Mouse (Mus musculus) liver, embryonic 15.5 days (tissue): ENCODE measurements around the gene Them5. TPM values are rescaled to one million over a fixed set of nuclear protein-coding genes. Genes with fewer than 3 reads are reported as not detected.

Experiments
- ATAC-seq: fragments of 200-750 bp; cut with Nextera tagmentation; 2 replicates; pipeline ENCODE4 v1.8.0; 2017; ENCODE audit warnings: moderate number of reproducible peaks, mild to moderate bottlenecking, moderate library complexity; ENCODE audit not compliant: insufficient read depth
- H3K27ac ChIP-seq: fragments of 300-500 bp; sonication (generic); replicated peaks from 2 replicates; pipeline ENCODE4 v1.5.1; 2015; ENCODE audit warnings: mild to moderate bottlenecking, inconsistent platforms
- H3K27me3 ChIP-seq: fragments of 300-500 bp; sonication (generic); 2 replicates; pipeline ENCODE4 v1.6.1; 2015; ENCODE audit warnings: mild to moderate bottlenecking, inconsistent platforms
- H3K36me3 ChIP-seq: fragments of 300-500 bp; sonication (generic); replicated peaks from 2 replicates; pipeline ENCODE4 v1.6.1; 2015; ENCODE audit warnings: moderate library complexity, mild to moderate bottlenecking, inconsistent platforms
- H3K4me1 ChIP-seq: fragments of 300-500 bp; sonication (generic); replicated peaks from 2 replicates; pipeline ENCODE4 v1.6.1; 2015; ENCODE audit warnings: inconsistent platforms
- H3K4me2 ChIP-seq: fragments of 300-500 bp; sonication (generic); 2 replicates; pipeline ENCODE4 v1.6.1; 2015; ENCODE audit warnings: moderate library complexity, mild to moderate bottlenecking, inconsistent platforms
- H3K4me3 ChIP-seq: fragments of 300-500 bp; sonication (generic); replicated peaks from 2 replicates; pipeline ENCODE4 v1.5.1; 2015; ENCODE audit warnings: mild to moderate bottlenecking, inconsistent platforms
- H3K9ac ChIP-seq: fragments of 300-500 bp; sonication (generic); 2 replicates; pipeline ENCODE4 v1.6.1; 2015; ENCODE audit warnings: moderate library complexity, mild to moderate bottlenecking, inconsistent platforms
- H3K9me3 ChIP-seq: fragments of 300-500 bp; sonication (generic); replicated peaks from 2 replicates; pipeline ENCODE4 v1.6.1; 2016; ENCODE audit warnings: inconsistent platforms
- WGBS: fragments of 180-500 bp; shearing (Covaris S2); methylation state at CpG from one replicate; pipeline ENCODE4 v1.1.7; 2015; ENCODE audit warnings: mixed read lengths; ENCODE audit not compliant: insufficient replicate concordance; 5-methylcytosine and 5-hydroxymethylcytosine counted together
- polyA plus RNA-seq: library from polyadenylated mRNA; unstranded; fragments of >200 nt; fragmentation: Nextera tagmentation; extraction: Ambion mirVana; gene quantifications from 2 replicates; pipeline ENCODE4 v1.2.1, GENCODE M21; 2015

The Them5 gene
- polyA plus RNA-seq, 1 experiment from 2014 or later = not detected

DNA sequence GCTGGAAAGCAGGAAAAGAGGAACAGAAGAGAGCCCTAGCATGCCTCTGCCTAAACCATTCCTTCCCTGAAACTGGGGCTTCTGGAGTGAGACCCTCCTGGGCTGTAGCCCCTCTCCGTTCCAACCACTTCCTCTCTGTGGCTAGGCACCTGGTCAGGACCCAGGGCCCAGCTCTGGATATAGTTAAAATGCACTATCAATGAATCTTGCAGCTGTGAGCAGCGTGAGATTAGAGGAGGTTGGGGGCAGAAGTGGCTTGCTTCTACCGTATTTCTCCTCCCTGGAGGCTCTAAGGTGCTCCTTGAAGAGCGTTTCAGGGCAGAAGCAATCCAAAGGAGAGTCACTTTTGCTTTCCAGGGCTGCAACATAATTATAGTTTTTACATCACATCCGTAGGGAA, 40.4 kb downstream of the Them5 start:
- Histone ChIP-seq H3K4me2 (no peak overlapping the region), H3K9me3 (no peaks in the 10 kb centered on the region), H3K4me1 (no peaks in the 10 kb centered on the region), H3K27ac (no peak overlapping the region), H3K36me3 (no peaks in the 10 kb centered on the region), H3K27me3 (no peaks in the 10 kb centered on the region), H3K4me3 (no peak overlapping the region), H3K9ac (no peak overlapping the region)
- ATAC-seq = no peak
- WGBS = 21% methylated on average over 5 of the region's 5 CpGs

DNA sequence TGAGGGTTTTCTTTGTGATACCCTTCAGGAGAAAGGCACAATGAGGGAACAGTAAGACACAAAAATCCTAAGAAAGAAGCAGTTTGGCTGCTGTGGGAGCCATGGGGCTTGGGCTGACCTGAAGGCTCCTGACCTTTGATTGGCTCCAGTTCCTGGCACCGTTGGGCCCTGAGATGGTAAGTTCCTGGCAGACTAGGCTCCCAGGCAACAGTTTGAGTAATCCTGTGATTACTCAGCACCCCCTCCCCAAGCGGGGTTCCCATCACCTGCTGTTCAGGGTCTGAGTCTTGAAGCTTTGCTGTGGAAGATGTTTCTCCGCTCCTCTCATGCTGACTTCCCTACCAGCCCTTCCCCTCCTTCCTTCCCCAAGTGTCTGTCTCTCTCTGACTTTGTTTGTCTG, 41.6 kb downstream of the Them5 start:
- Histone ChIP-seq H3K36me3 (no peaks in the 10 kb centered on the region), H3K9ac (no peak overlapping the region), H3K4me3 (no peak overlapping the region), H3K9me3 (no peaks in the 10 kb centered on the region), H3K27ac (no peak overlapping the region), H3K4me2 (no peak overlapping the region), H3K4me1 (no peaks in the 10 kb centered on the region), H3K27me3 (no peaks in the 10 kb centered on the region)
- no peak for ATAC-seq
- 51% methylated on average over 3 of the region's 3 CpGs for WGBS

DNA sequence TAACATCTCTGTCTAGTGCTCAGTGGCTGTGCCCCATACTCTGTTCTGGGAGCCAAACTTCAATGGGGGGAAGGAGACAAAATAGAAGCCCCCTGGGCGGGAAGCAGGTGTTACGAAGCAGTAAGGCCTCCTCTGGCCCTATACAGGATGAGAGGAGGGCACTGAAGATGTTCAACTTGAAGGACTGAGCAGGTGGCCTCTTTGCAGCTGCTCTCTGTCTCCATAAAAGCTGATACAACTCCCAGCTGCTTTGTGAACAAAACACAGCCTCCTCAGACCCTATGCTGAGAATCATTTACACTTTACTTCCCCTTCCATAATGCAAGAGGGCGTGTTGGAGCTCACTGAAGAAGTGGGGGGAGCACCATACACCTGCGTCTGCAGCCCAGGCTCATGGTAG, 44.8 kb downstream of the Them5 start:
- H3K4me1 ChIP-seq = no peaks in the 10 kb centered on the region
- 36% methylated on average over 4 of the region's 4 CpGs for WGBS

DNA sequence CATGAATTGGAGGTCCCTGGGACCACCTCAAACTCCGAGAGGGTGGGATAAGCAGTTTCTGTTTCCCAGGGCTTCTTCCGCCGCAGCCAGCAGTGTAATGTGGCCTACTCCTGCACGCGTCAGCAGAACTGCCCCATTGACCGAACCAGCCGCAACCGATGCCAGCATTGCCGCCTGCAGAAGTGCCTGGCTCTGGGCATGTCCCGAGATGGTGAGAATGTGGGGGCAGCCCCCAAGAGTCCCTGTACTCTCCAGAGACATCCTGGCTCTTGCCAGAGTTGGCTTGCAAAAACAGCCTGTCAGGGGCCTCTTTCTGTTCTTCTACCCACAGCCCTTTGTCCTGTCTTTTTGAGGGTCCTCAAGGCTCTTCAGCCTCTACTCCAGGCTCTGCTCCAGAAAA, 45.5 kb downstream of the Them5 start:
- Histone ChIP-seq H3K9ac (no peak overlapping the region), H3K27me3 (no peaks in the 10 kb centered on the region), H3K36me3 (no peaks in the 10 kb centered on the region), H3K9me3 (no peaks in the 10 kb centered on the region), H3K4me3 (no peak overlapping the region), H3K4me1 (no peaks in the 10 kb centered on the region), H3K4me2 (no peak overlapping the region), H3K27ac (no peak overlapping the region)
- 76% methylated on average over 10 of the region's 10 CpGs for WGBS
- no peak for ATAC-seq

More for the DNA sequence above, 44.8 kb downstream of the Them5 start:
- H3K4me2 ChIP-seq = no peak overlapping the region
- no peak overlapping the region for H3K4me3 ChIP-seq
- no peaks in the 10 kb centered on the region for H3K36me3 ChIP-seq
- ATAC-seq = no peak
- no peaks in the 10 kb centered on the region for H3K27me3 ChIP-seq
- H3K27ac ChIP-seq = no peak overlapping the region
- no peak overlapping the region for H3K9ac ChIP-seq
- no peaks in the 10 kb centered on the region for H3K9me3 ChIP-seq

DNA sequence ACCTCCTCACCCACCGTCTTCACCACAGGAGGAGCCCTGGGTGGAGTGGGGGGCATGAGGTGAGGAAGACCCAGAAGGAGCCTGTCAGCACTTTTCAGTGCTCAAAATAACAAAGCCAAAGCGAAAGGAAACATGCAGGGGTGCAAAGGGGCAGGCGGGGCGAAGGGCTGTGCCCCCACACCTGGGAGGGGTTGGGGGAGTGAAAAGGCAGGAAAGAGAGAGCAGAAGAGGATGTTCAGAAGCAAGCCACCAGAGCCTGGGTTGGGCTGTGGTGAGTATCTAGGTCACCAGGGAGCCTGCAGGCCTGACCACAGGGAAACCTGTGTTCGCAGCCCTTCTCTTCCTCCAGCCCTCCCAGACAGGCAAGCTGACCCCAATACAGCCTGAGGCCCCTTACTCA, 46.1 kb downstream of the Them5 start:
- no peak overlapping the region for H3K27ac ChIP-seq
- no peak overlapping the region for H3K9ac ChIP-seq
- 14% methylated on average over 5 of the region's 5 CpGs for WGBS
- H3K4me1 ChIP-seq = no peaks in the 10 kb centered on the region
- H3K4me2 ChIP-seq = no peak overlapping the region
- H3K36me3 ChIP-seq = no peaks in the 10 kb centered on the region
- H3K9me3 ChIP-seq = no peaks in the 10 kb centered on the region
- ATAC-seq = no peak
- H3K27me3 ChIP-seq = no peaks in the 10 kb centered on the region
- no peak overlapping the region for H3K4me3 ChIP-seq

DNA sequence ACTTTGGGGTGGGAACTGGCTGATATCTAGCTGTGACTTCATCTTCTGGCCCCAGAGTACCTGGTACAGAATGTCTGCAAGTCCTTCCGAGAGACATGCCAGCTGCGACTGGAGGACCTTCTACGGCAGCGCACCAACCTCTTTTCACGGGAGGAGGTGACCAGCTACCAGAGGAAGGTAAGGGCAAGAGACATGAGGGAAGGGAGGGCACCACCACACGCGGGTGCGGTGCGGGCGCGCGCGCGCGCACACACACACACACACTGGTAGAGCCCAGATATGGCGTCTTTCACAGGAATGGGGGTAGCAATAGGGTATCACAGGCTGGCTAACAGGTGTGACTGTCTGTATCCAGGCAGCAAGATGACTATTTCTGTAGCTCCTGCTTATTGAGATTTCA, 47.5 kb downstream of the Them5 start:
- 81% methylated on average over 16 of the region's 16 CpGs for WGBS
- H3K9ac ChIP-seq = no peak overlapping the region
- no peaks in the 10 kb centered on the region for H3K4me1 ChIP-seq
- H3K4me2 ChIP-seq = no peak overlapping the region
- no peaks in the 10 kb centered on the region for H3K27me3 ChIP-seq
- no peaks in the 10 kb centered on the region for H3K9me3 ChIP-seq
- ATAC-seq = no peak
- H3K36me3 ChIP-seq = no peaks in the 10 kb centered on the region
- no peak overlapping the region for H3K4me3 ChIP-seq
- no peak overlapping the region for H3K27ac ChIP-seq

DNA sequence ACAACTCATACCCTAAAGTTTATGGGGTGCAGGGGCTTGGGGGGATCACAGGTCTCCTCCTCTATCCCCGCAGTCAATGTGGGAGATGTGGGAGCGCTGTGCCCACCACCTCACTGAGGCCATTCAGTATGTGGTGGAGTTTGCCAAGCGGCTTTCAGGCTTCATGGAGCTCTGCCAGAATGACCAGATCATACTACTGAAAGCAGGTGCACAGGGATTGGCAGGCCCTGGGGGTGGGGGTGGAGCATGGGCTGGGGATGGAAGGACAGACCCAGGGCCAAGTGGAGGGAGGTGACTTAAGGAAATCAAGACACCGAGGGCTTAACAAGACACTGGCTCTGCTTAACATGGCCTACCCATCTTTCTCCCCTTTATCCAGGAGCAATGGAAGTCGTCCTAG, 49.1 kb downstream of the Them5 start:
- H3K27me3 ChIP-seq = peaks cover 5% of the 10 kb centered on the region; the same call in 1 of the 2 replicates
- no peak overlapping the region for H3K27ac ChIP-seq
- no peak for ATAC-seq
- H3K36me3 ChIP-seq = no peaks in the 10 kb centered on the region
- H3K9me3 ChIP-seq = no peaks in the 10 kb centered on the region
- no peak overlapping the region for H3K4me2 ChIP-seq
- H3K4me1 ChIP-seq = no peaks in the 10 kb centered on the region
- 53% methylated on average over 5 of the region's 5 CpGs for WGBS
- H3K9ac ChIP-seq = no peak overlapping the region
- H3K4me3 ChIP-seq = no peak overlapping the region

DNA sequence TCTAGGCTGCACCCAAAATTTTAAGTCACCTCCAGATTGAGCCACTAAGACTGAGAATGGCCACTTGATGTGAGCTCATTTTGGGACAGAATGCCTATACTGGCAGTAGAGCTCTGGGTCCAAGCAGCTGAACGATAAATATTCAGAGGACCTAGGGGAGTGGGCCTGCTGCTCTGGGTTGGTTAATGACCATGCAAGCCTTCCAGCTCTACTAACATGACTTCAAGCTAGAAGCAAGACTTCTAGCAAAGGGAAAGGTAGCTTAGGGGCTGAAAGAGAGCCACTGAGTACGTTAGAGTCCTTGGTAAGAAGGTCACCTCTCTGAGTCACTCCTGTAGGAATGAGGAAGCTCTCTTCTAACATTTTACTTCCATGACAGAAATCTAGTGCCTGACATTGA, 50.2 kb downstream of the Them5 start:
- no peak for ATAC-seq
- H3K4me3 ChIP-seq = no peak overlapping the region
- 57% methylated on average over 2 of the region's 2 CpGs for WGBS
- no peaks in the 10 kb centered on the region for H3K36me3 ChIP-seq
- H3K9ac ChIP-seq = no peak overlapping the region
- H3K4me1 ChIP-seq = no peaks in the 10 kb centered on the region
- no peak overlapping the region for H3K4me2 ChIP-seq
- no peaks in the 10 kb centered on the region for H3K9me3 ChIP-seq
- no peak overlapping the region for H3K27ac ChIP-seq
- H3K27me3 ChIP-seq = peaks cover 14% of the 10 kb centered on the region

DNA sequence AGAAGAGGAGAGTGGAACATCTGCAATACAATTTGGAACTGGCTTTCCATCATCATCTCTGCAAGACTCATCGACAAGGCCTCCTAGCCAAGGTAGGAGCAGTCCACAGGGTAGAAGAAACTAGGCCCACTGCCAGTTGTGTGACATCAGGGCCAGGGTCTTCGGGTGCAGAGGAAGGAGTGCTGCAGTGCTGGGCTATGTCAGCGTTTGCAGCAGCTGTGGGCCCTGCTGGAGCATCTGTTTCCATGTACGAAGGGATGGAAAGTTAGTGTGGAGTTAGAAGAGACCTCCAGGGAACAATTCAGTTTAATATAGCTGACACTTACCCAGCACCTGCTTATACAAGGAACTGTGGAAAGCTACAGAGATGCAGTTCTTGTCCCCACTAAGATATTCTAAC, 51.1 kb downstream of the Them5 start:
- Histone ChIP-seq H3K36me3 (no peaks in the 10 kb centered on the region), H3K4me2 (no peak overlapping the region), H3K27ac (no peak overlapping the region), H3K9me3 (no peaks in the 10 kb centered on the region), H3K27me3 (peaks cover 23% of the 10 kb centered on the region), H3K4me1 (no peaks in the 10 kb centered on the region), H3K9ac (no peak overlapping the region), H3K4me3 (no peak overlapping the region)
- 50% methylated on average over 4 of the region's 4 CpGs for WGBS
- no peak for ATAC-seq

DNA sequence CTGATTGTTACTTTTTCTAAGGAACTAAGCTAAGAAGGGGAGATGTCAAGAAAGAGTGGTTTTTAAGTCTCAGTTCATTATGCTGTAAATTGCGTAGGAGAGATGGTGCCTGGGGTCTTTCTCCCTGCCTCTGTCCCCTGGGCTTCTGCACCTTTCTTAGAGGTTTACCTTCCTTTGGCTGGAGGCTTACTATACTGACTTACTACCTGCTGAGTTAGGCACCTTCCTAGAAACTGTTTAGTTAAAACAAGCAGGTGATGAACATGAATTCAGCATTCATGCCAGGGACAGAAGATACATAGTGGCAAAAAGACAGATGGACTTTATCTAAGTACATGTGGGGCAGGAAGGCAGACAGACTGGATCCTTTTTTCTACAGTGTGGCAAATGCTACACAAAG, 54.4 kb downstream of the Them5 start:
- Histone ChIP-seq H3K9ac (no peak overlapping the region), H3K4me2 (no peak overlapping the region), H3K27me3 (peaks cover 56% of the 10 kb centered on the region), H3K36me3 (no peaks in the 10 kb centered on the region), H3K27ac (no peak overlapping the region), H3K4me3 (no peak overlapping the region), H3K4me1 (no peaks in the 10 kb centered on the region), H3K9me3 (no peaks in the 10 kb centered on the region)
- ATAC-seq = no peak
- WGBS = 56% methylated on average over 1 of the region's 1 CpGs

DNA sequence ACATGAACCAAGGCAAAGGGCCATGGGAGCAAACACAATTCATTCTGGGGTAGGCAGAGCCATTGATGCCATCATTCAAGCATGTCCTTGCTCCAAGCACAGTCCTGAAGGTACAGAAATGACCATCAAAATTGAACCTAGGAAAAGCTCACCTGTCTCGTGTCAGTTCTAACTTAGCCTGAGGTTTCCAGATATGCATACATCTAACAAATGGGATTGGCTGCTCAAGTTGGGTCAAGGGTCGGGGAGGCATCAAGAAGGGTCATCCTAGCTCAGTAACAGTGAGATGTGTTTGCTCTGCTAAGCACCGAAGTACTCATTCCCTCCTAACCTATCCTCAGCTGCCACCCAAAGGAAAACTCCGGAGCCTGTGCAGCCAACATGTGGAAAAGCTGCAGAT, 55.0 kb downstream of the Them5 start:
- H3K27me3 ChIP-seq = peaks cover 61% of the 10 kb centered on the region
- no peak overlapping the region for H3K9ac ChIP-seq
- WGBS = 54% methylated on average over 4 of the region's 4 CpGs
- H3K27ac ChIP-seq = no peak overlapping the region
- no peaks in the 10 kb centered on the region for H3K36me3 ChIP-seq
- no peak overlapping the region for H3K4me2 ChIP-seq
- no peak overlapping the region for H3K4me3 ChIP-seq
- no peak for ATAC-seq
- no peaks in the 10 kb centered on the region for H3K4me1 ChIP-seq
- H3K9me3 ChIP-seq = no peaks in the 10 kb centered on the region
